Mouse (Mus musculus) hindbrain, embryonic 10.5 days (tissue): ENCODE measurements at regions not wholly inside any gene's neighbourhood (a gene's known extent, or its start where the extent isn't known, plus 50 kb on each side); places are given as distances from the start of the nearest gene placed in this dataset.

Experiments
- DNase-seq: peaks from one replicate; pipeline ENCODE4 v3.0.0-alpha.2; 2017; ENCODE audit warnings: low spot score
- H3K27ac ChIP-seq: fragments of 300-500 bp; sonication (generic); 2 replicates; pipeline ENCODE4 v1.5.1; 2016; ENCODE audit warnings: mild to moderate bottlenecking, moderate library complexity
- H3K27me3 ChIP-seq: fragments of 300-500 bp; sonication (generic); 2 replicates; pipeline ENCODE4 v1.6.1; 2016; ENCODE audit warnings: mild to moderate bottlenecking; ENCODE audit not compliant: poor library complexity, insufficient read depth, severe bottlenecking
- H3K36me3 ChIP-seq: fragments of 300-500 bp; sonication (generic); 2 replicates; pipeline ENCODE4 v1.6.1; 2016; ENCODE audit warnings: mild to moderate bottlenecking, moderate library complexity
- H3K4me1 ChIP-seq: fragments of 300-500 bp; sonication (generic); replicated peaks from 2 replicates; pipeline ENCODE4 v1.6.1; 2016; ENCODE audit warnings: mild to moderate bottlenecking
- H3K4me3 ChIP-seq: fragments of 300-500 bp; sonication (generic); 2 replicates; pipeline ENCODE4 v1.5.1; 2016; ENCODE audit warnings: mild to moderate bottlenecking, moderate library complexity
- H3K9me3 ChIP-seq: fragments of 300-500 bp; sonication (generic); 2 replicates; pipeline ENCODE4 v1.6.1; 2016; ENCODE audit warnings: mild to moderate bottlenecking, moderate library complexity
- WGBS: fragments of 180-500 bp; shearing (Covaris S2); methylation state at CpG from one replicate; pipeline ENCODE4 v1.1.7; 2016; 5-methylcytosine and 5-hydroxymethylcytosine counted together

DNA sequence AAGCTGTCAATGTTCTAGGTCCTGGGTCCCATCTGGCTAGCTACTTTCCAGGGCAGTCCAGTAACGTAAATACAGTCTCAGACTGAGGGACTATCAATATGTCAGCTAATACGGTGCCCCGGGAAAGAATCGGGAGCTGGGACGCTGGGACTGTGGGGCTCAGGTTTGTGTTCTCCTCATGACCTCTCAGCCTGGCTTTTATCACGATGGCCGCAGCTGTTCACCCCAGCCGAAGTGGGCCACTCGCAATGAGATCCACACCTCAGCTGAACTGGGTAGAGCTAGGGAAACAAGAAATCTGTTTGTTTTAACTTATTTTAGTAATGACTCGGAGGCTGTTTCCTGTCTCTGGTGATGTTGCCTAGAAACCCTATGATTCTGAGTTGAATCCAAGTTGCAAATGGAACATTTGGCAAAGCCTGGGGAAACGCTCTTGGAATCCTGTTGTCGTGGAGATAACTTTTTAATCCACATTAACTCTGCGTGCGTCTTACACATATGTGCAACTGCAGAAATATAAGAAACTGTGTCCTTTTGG lies 83.0 kb upstream of the Daam1 start:
- H3K27me3 ChIP-seq, result no peaks in the 10 kb centered on the region
- DNase-seq, result no peak
- 88% methylated on average over 14 of the region's 14 CpGs for WGBS
- H3K36me3 ChIP-seq, result no peaks in the 10 kb centered on the region
- H3K4me3 ChIP-seq, result no peak overlapping the region
- H3K27ac ChIP-seq, result no peak overlapping the region
- no peaks in the 10 kb centered on the region for H3K9me3 ChIP-seq
- H3K4me1 ChIP-seq, result no peaks in the 10 kb centered on the region

DNA sequence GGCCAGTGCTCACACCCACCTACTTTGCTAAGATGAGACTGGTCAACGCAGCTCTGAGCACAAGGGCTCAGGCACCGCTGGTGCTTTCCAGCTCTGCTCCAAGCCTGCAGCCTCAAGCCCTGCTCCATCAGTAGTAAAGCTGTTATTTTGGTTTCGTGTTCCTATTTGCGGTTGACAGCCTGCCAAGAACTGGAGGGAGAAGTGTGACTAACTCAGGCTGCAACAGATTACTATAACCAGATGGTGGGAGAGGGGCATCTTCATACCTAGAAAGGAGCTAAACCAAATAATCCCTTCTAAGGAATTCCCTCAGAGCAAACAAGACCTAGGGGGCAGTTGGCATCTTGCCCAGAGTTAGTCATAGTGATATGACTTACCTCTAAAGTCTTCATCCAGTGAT lies 82.1 kb upstream of the Daam1 start:
- H3K27me3 ChIP-seq, result no peaks in the 10 kb centered on the region
- 87% methylated on average over 4 of the region's 4 CpGs for WGBS
- H3K36me3 ChIP-seq, result no peaks in the 10 kb centered on the region
- H3K4me1 ChIP-seq, result no peaks in the 10 kb centered on the region
- H3K9me3 ChIP-seq, result no peaks in the 10 kb centered on the region
- H3K27ac ChIP-seq, result no peak overlapping the region
- H3K4me3 ChIP-seq, result no peak overlapping the region
- DNase-seq, result no peak

GRCm38 (mm10) chr12:71749668-71750067 lies 81.2 kb upstream of the Daam1 start:
- H3K27me3 ChIP-seq, result no peaks in the 10 kb centered on the region
- no peaks in the 10 kb centered on the region for H3K36me3 ChIP-seq
- H3K4me3 ChIP-seq, result no peak overlapping the region
- WGBS, result 91% methylated on average over 2 of the region's 2 CpGs
- DNase-seq, result no peak
- H3K4me1 ChIP-seq, result no peaks in the 10 kb centered on the region
- H3K9me3 ChIP-seq, result no peaks in the 10 kb centered on the region
- no peak overlapping the region for H3K27ac ChIP-seq

- H3K4me3 ChIP-seq, result no peak overlapping the region
- H3K4me1 ChIP-seq, result no peaks in the 10 kb centered on the region
- no peaks in the 10 kb centered on the region for H3K27me3 ChIP-seq
- no peak overlapping the region for H3K27ac ChIP-seq
- no peaks in the 10 kb centered on the region for H3K36me3 ChIP-seq
- DNase-seq, result no peak
- no peaks in the 10 kb centered on the region for H3K9me3 ChIP-seq
- WGBS, result 81% methylated on average over 7 of the region's 7 CpGs
Measured at GRCm38 (mm10) chr12:71752741-71753260, 78.1 kb upstream of the Daam1 start.

GRCm38 (mm10) chr12:71753276-71753675 lies 77.6 kb upstream of the Daam1 start:
- no peaks in the 10 kb centered on the region for H3K27me3 ChIP-seq
- H3K4me3 ChIP-seq, result no peak overlapping the region
- no peaks in the 10 kb centered on the region for H3K9me3 ChIP-seq
- DNase-seq, result no peak
- H3K27ac ChIP-seq, result no peak overlapping the region
- H3K36me3 ChIP-seq, result no peaks in the 10 kb centered on the region
- 87% methylated on average over 3 of the region's 3 CpGs for whole genome bisulfite sequencing
- H3K4me1 ChIP-seq, result no peaks in the 10 kb centered on the region

DNA sequence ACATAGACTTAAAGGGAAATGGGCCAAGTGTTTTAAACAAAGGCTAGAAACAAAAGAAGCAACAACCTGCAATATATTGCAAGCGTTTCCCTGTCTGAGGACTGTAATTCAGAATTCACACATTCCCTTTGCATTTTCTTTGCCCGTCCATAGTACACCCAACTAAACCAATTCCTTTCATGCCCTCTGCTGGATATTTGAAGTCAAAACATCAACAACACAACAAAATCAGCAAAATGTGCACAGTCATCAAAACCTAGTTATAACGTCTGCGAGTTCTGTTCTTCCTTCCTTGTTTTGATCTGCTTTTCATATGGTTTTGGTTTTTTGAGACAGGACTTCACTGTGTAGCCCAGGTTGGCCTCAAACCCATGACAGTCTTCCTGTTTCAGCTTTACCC lies 67.7 kb upstream of the Daam1 start:
- Histone ChIP-seq H3K27ac (no peak overlapping the region), H3K9me3 (no peaks in the 10 kb centered on the region), H3K4me3 (no peak overlapping the region), H3K4me1 (peaks cover 8% of the 10 kb centered on the region; the same call in 1 of the 2 replicates), H3K27me3 (no peaks in the 10 kb centered on the region), H3K36me3 (no peaks in the 10 kb centered on the region)
- no peak for DNase-seq
- 78% methylated on average over 4 of the region's 4 CpGs for WGBS

DNA sequence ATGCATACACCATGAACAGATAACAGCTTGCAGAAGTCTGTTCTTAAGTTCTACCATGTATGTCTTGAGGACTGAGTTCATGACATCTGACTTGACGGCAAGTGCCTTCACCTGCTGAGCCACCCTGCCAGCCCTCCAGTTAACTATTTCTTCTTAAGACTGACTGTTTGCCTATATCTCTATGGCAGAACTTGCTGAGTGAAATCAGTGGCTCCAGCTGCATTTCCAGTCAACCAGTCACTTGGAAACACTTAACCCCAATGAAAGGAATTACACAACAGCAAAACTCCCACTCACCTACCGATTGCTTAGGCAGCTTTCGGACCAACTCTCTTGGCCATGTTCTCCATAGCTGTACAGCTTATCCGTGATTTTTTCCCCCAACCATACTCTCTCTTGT lies 64.8 kb upstream of the Daam1 start:
- no peak overlapping the region for H3K27ac ChIP-seq
- WGBS, result 88% methylated on average over 4 of the region's 4 CpGs
- H3K4me3 ChIP-seq, result no peak overlapping the region
- no peak for DNase-seq
- no peaks in the 10 kb centered on the region for H3K27me3 ChIP-seq
- H3K9me3 ChIP-seq, result no peaks in the 10 kb centered on the region
- H3K36me3 ChIP-seq, result no peaks in the 10 kb centered on the region
- H3K4me1 ChIP-seq, result peaks cover 16% of the 10 kb centered on the region

GRCm38 (mm10) chr12:71766636-71767035 lies 64.2 kb upstream of the Daam1 start:
- DNase-seq, result no peak
- Histone ChIP-seq H3K36me3 (no peaks in the 10 kb centered on the region), H3K9me3 (no peaks in the 10 kb centered on the region), H3K4me1 (peaks cover 16% of the 10 kb centered on the region), H3K27ac (no peak overlapping the region), H3K4me3 (no peak overlapping the region), H3K27me3 (no peaks in the 10 kb centered on the region)
- 95% methylated on average over 1 of the region's 1 CpGs for WGBS

GRCm38 (mm10) chr12:71767896-71768295 lies 63.0 kb upstream of the Daam1 start:
- 41% methylated on average over 3 of the region's 3 CpGs for WGBS
- no peaks in the 10 kb centered on the region for H3K27me3 ChIP-seq
- H3K27ac ChIP-seq, result no peak overlapping the region
- H3K4me1 ChIP-seq, result peaks cover 16% of the 10 kb centered on the region
- H3K36me3 ChIP-seq, result no peaks in the 10 kb centered on the region
- DNase-seq, result no peak
- H3K9me3 ChIP-seq, result no peaks in the 10 kb centered on the region
- H3K4me3 ChIP-seq, result no peak overlapping the region

DNA sequence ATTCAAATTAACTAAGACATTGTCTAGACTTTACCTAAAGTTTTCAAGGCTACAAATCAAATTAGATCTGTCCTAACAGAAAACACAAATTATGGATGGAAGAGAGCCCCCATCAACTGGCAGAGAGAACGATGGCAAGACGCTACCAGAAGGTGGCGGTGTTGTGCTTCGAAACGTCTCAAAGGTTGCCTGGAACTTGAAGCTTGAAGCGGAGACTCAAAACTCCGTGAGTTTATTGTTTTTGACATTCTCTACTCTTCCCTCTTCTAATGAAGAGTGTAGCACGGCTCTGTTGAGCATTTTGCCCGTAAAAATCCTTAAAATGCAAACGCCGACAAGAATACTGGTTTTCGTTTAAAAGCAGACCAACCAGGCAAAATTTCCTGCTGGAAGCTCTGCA lies 62.4 kb upstream of the Daam1 start:
- DNase-seq, result peak; percentile 77
- Histone ChIP-seq H3K4me3 (peak overlapping the region; percentile 40), H3K9me3 (no peaks in the 10 kb centered on the region), H3K27me3 (no peaks in the 10 kb centered on the region), H3K27ac (no peak overlapping the region), H3K36me3 (no peaks in the 10 kb centered on the region), H3K4me1 (peaks cover 16% of the 10 kb centered on the region)
- WGBS, result 5% methylated on average over 12 of the region's 12 CpGs

DNA sequence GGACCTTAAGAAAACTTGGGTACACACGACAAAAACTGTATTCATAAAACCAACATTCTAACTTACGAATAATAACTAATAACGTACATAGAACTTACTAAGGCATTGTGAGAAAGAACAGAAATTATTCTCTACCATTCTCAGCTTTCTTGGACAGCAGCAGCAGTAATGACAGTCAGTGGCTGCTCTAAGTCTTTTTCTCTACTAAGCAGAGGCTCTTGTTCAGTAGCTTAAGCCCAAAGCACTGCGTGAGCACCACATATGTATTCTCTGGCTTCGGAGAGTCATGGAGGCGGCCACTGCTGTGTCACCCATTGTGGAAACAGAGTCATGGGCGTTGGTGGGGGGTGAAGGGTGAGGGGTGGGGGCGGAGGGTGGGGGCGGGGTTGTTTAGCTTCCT lies 62.0 kb upstream of the Daam1 start:
- H3K4me3 ChIP-seq, result peak overlapping the region; percentile 40
- no peaks in the 10 kb centered on the region for H3K27me3 ChIP-seq
- H3K4me1 ChIP-seq, result peaks cover 16% of the 10 kb centered on the region
- 29% methylated on average over 9 of the region's 9 CpGs for WGBS
- no peaks in the 10 kb centered on the region for H3K9me3 ChIP-seq
- no peak overlapping the region for H3K27ac ChIP-seq
- H3K36me3 ChIP-seq, result no peaks in the 10 kb centered on the region
- no peak for DNase-seq

DNA sequence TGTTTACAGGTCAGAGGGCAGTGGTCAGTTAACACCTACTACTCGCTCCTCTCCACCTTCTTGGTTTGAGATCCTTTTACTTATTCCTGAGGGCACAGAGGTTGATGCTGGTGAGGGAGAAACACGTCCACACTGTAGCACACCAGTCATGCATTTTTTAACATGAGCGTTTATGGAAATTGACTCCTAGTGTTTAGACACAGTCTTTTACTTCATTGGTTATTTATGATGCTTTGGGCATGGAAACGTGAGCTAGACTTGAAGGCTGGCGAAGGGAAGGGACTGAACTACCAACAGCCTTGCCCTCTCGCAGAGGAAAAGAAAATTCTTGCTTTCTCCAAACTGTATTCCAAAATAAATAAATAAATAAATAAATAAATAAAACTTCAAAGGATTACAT lies 61.6 kb upstream of the Daam1 start:
- DNase-seq, result no peak
- 60% methylated on average over 6 of the region's 6 CpGs for WGBS
- Histone ChIP-seq H3K9me3 (no peaks in the 10 kb centered on the region), H3K4me1 (peaks cover 16% of the 10 kb centered on the region), H3K27ac (no peak overlapping the region), H3K27me3 (no peaks in the 10 kb centered on the region), H3K4me3 (peak overlapping the region; percentile 40; the same call in 1 of the 2 replicates), H3K36me3 (no peaks in the 10 kb centered on the region)

- Histone ChIP-seq H3K4me1 (peaks cover 18% of the 10 kb centered on the region), H3K9me3 (no peaks in the 10 kb centered on the region), H3K4me3 (no peak overlapping the region), H3K27ac (no peak overlapping the region), H3K36me3 (no peaks in the 10 kb centered on the region), H3K27me3 (no peaks in the 10 kb centered on the region; the same call in 1 of the 2 replicates)
- no peak for DNase-seq
- WGBS, result 90% methylated on average over 9 of the region's 9 CpGs
Measured at GRCm38 (mm10) chr12:71773891-71774290, 57.0 kb upstream of the Daam1 start.

DNA sequence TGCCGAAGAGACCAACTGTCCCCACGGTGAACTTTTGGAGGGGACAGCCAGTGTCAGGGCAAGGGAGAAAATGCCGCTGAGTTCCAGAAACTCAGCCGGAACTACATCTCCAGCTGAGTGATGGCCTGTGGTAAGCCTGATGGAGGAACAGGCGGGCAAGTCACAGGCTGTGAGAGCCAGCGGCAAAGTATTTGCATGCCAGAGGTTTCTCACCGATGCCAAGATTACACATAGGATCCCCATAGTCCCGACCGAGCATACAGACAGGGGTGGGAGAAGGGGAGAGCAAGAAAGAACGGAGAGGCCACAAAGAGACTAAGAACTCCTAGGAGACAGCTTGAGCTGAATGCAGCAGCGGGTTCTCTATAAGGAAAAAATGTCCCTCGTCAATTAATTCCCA lies 55.8 kb upstream of the Daam1 start:
- H3K4me3 ChIP-seq, result no peak overlapping the region
- no peaks in the 10 kb centered on the region for H3K36me3 ChIP-seq
- H3K9me3 ChIP-seq, result no peaks in the 10 kb centered on the region
- 79% methylated on average over 12 of the region's 12 CpGs for WGBS
- peaks cover 25% of the 10 kb centered on the region for H3K4me1 ChIP-seq
- no peak overlapping the region for H3K27ac ChIP-seq
- DNase-seq, result no peak
- H3K27me3 ChIP-seq, result no peaks in the 10 kb centered on the region; the same call in 1 of the 2 replicates
